Mouse (Mus musculus): Measurements from ENCODE around the gene Col17a1. TPM values are rescaled to one million over a fixed set of nuclear protein-coding genes. Genes with fewer than 3 reads are reported as not detected.

Col17a1 gene
- polyA plus RNA-seq, 1 experiment from 2014 or later, result 1.1 TPM

GRCm38 (mm10) chr19:47716144-47716543 is 24.2 kb upstream of the Col17a1 start:
- Histone ChIP-seq H3K4me2 (ENCODE audit: low read depth, low read length, severe bottlenecking) (no peak overlapping the region), H3K9me3 (ENCODE audit: control insufficient read depth, low read length) (no peaks in the 10 kb centered on the region; the same call in 1 of the 2 replicates), H3K36me3 (ENCODE audit: control insufficient read depth, insufficient read depth, low read length) (no peaks in the 10 kb centered on the region), H3K27ac (ENCODE audit: low read depth, low read length) (no peak overlapping the region), H3K4me3 (ENCODE audit: low read depth, low read length) (no peak overlapping the region), H3K4me1 (replicated peaks; ENCODE audit: control insufficient read depth, insufficient read depth, low read length) (no peaks in the 10 kb centered on the region), H3K9ac (ENCODE audit: low read length) (no peak overlapping the region), H3K27me3 (ENCODE audit: control insufficient read depth, insufficient read depth, low read length) (no peaks in the 10 kb centered on the region)
- DNase-seq (ENCODE audit: low spot score) (no peak), ATAC-seq (replicated peaks; ENCODE audit: low FRiP score) (no peak)
- WGBS, result 59% methylated on average over 2 of the region's 2 CpGs

DNA sequence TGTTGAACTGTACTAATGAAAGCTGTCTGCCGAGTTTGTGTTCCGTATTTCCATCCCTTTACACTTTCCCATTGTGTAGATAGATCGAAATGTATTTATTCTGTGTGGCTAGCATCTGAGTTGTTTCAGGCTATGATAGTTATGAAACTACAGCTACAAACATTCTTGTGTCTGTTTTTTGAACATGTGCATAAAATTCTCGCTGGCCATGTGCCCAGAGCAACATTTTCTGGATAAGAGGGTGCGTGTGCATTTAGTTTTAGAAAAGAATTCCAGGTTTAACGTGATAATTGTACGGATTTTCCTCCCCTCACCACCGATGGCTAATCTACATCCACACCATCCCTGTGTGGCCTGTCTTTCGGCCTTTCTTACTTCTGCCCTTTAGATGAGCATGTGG is 21.6 kb upstream of the Col17a1 start:
- DNase-seq (ENCODE audit: low spot score) (no peak), ATAC-seq (replicated peaks; ENCODE audit: low FRiP score) (no peak)
- Histone ChIP-seq H3K27me3 (ENCODE audit: control insufficient read depth, insufficient read depth, low read length) (no peaks in the 10 kb centered on the region), H3K4me3 (ENCODE audit: low read depth, low read length) (no peak overlapping the region), H3K4me1 (replicated peaks; ENCODE audit: control insufficient read depth, insufficient read depth, low read length) (no peaks in the 10 kb centered on the region), H3K27ac (ENCODE audit: low read depth, low read length) (no peak overlapping the region), H3K36me3 (ENCODE audit: control insufficient read depth, insufficient read depth, low read length) (no peaks in the 10 kb centered on the region), H3K9ac (ENCODE audit: low read length) (no peak overlapping the region), H3K4me2 (ENCODE audit: low read depth, low read length, severe bottlenecking) (no peak overlapping the region), H3K9me3 (ENCODE audit: control insufficient read depth, low read length) (no peaks in the 10 kb centered on the region; the same call in 1 of the 2 replicates)
- 90% methylated on average over 9 of the region's 9 CpGs for WGBS

DNA sequence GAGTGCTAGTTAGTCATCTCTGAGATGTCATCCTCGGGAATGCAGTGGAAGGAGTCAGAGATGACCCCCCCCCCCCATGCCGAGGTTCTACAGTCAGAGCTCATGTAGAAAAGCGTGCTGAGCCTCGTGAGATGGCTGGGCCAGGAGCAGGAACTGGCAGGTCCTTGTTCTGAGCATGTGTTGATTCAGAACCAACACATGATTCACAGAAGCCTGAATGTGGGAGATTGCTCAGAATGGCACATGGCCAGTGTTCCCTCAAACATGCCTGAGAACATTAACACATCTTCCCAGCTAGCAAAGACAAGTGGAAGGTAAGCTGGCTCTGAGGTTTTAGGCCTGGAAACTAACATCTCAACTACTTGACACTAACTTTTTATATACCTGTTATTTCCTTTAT is 18.5 kb upstream of the Col17a1 start:
- Histone ChIP-seq H3K4me2 (ENCODE audit: low read depth, low read length, severe bottlenecking) (no peak overlapping the region), H3K9me3 (ENCODE audit: control insufficient read depth, low read length) (no peaks in the 10 kb centered on the region), H3K27ac (ENCODE audit: low read depth, low read length) (no peak overlapping the region)

GRCm38 (mm10) chr19:47705772-47706309 is 13.9 kb upstream of the Col17a1 start:
- ATAC-seq (replicated peaks; ENCODE audit: low FRiP score) (no peak), DNase-seq (ENCODE audit: low spot score) (no peak)
- WGBS, result 90% methylated on average over 8 of the region's 8 CpGs
- H3K36me3 ChIP-seq (ENCODE audit: control insufficient read depth, insufficient read depth, low read length), result no peaks in the 10 kb centered on the region
- no peaks in the 10 kb centered on the region for H3K9me3 ChIP-seq (ENCODE audit: control insufficient read depth, low read length)
- H3K4me1 ChIP-seq (replicated peaks; ENCODE audit: control insufficient read depth, insufficient read depth, low read length), result no peaks in the 10 kb centered on the region
- H3K4me3 ChIP-seq (ENCODE audit: low read depth, low read length), result no peak overlapping the region
- H3K9ac ChIP-seq (ENCODE audit: low read length), result no peak overlapping the region
- no peak overlapping the region for H3K27ac ChIP-seq (ENCODE audit: low read depth, low read length)
- no peak overlapping the region for H3K4me2 ChIP-seq (ENCODE audit: low read depth, low read length, severe bottlenecking)
- no peaks in the 10 kb centered on the region for H3K27me3 ChIP-seq (ENCODE audit: control insufficient read depth, insufficient read depth, low read length)

More for the DNA sequence above, 18.5 kb upstream of the Col17a1 start:
- Histone ChIP-seq H3K4me1 (replicated peaks; ENCODE audit: control insufficient read depth, insufficient read depth, low read length) (no peaks in the 10 kb centered on the region), H3K9ac (ENCODE audit: low read length) (no peak overlapping the region), H3K4me3 (ENCODE audit: low read depth, low read length) (no peak overlapping the region), H3K36me3 (ENCODE audit: control insufficient read depth, insufficient read depth, low read length) (no peaks in the 10 kb centered on the region), H3K27me3 (ENCODE audit: control insufficient read depth, insufficient read depth, low read length) (no peaks in the 10 kb centered on the region)
- DNase-seq (ENCODE audit: low spot score), result no peak
- WGBS, result 81% methylated on average over 4 of the region's 4 CpGs
- ATAC-seq (replicated peaks; ENCODE audit: low FRiP score), result no peak

GRCm38 (mm10) chr19:47705080-47705771 is 13.3 kb upstream of the Col17a1 start:
- ATAC-seq (replicated peaks; ENCODE audit: low FRiP score) (no peak), DNase-seq (ENCODE audit: low spot score) (no peak)
- H3K36me3 ChIP-seq (ENCODE audit: control insufficient read depth, insufficient read depth, low read length), result no peaks in the 10 kb centered on the region
- H3K9me3 ChIP-seq (ENCODE audit: control insufficient read depth, low read length), result no peaks in the 10 kb centered on the region
- no peaks in the 10 kb centered on the region for H3K27me3 ChIP-seq (ENCODE audit: control insufficient read depth, insufficient read depth, low read length)
- H3K4me3 ChIP-seq (ENCODE audit: low read depth, low read length), result no peak overlapping the region
- H3K4me2 ChIP-seq (ENCODE audit: low read depth, low read length, severe bottlenecking), result no peak overlapping the region
- no peaks in the 10 kb centered on the region for H3K4me1 ChIP-seq (replicated peaks; ENCODE audit: control insufficient read depth, insufficient read depth, low read length)
- H3K27ac ChIP-seq (ENCODE audit: low read depth, low read length), result no peak overlapping the region
- H3K9ac ChIP-seq (ENCODE audit: low read length), result no peak overlapping the region
- 76% methylated on average over 13 of the region's 13 CpGs for WGBS

- DNase-seq (ENCODE audit: low spot score) (no peak), ATAC-seq (replicated peaks; ENCODE audit: low FRiP score) (no peak)
- Histone ChIP-seq H3K4me3 (ENCODE audit: low read depth, low read length) (no peak overlapping the region), H3K9me3 (ENCODE audit: control insufficient read depth, low read length) (no peaks in the 10 kb centered on the region), H3K36me3 (ENCODE audit: control insufficient read depth, insufficient read depth, low read length) (no peaks in the 10 kb centered on the region), H3K4me2 (ENCODE audit: low read depth, low read length, severe bottlenecking) (no peak overlapping the region), H3K4me1 (replicated peaks; ENCODE audit: control insufficient read depth, insufficient read depth, low read length) (no peaks in the 10 kb centered on the region), H3K27ac (ENCODE audit: low read depth, low read length) (no peak overlapping the region), H3K27me3 (ENCODE audit: control insufficient read depth, insufficient read depth, low read length) (no peaks in the 10 kb centered on the region), H3K9ac (ENCODE audit: low read length) (no peak overlapping the region)
- 84% methylated on average over 8 of the region's 8 CpGs for WGBS
Observed at GRCm38 (mm10) chr19:47700509-47700908, 8.6 kb upstream of the Col17a1 start.

- Histone ChIP-seq H3K36me3 (ENCODE audit: control insufficient read depth, insufficient read depth, low read length) (no peaks in the 10 kb centered on the region), H3K9me3 (ENCODE audit: control insufficient read depth, low read length) (no peaks in the 10 kb centered on the region), H3K27ac (ENCODE audit: low read depth, low read length) (no peak overlapping the region), H3K27me3 (ENCODE audit: control insufficient read depth, insufficient read depth, low read length) (no peaks in the 10 kb centered on the region), H3K4me3 (ENCODE audit: low read depth, low read length) (no peak overlapping the region), H3K4me2 (ENCODE audit: low read depth, low read length, severe bottlenecking) (no peak overlapping the region), H3K9ac (ENCODE audit: low read length) (no peak overlapping the region), H3K4me1 (replicated peaks; ENCODE audit: control insufficient read depth, insufficient read depth, low read length) (no peaks in the 10 kb centered on the region)
- ATAC-seq (replicated peaks; ENCODE audit: low FRiP score) (no peak), DNase-seq (ENCODE audit: low spot score) (no peak)
- 91% methylated on average over 9 of the region's 9 CpGs for WGBS
Observed at GRCm38 (mm10) chr19:47699743-47700142, 7.8 kb upstream of the Col17a1 start.

GRCm38 (mm10) chr19:47698266-47698665 is 6.4 kb upstream of the Col17a1 start:
- WGBS, result 81% methylated on average over 9 of the region's 9 CpGs
- Histone ChIP-seq H3K36me3 (ENCODE audit: control insufficient read depth, insufficient read depth, low read length) (no peaks in the 10 kb centered on the region), H3K27ac (ENCODE audit: low read depth, low read length) (no peak overlapping the region), H3K4me2 (ENCODE audit: low read depth, low read length, severe bottlenecking) (no peak overlapping the region), H3K4me1 (replicated peaks; ENCODE audit: control insufficient read depth, insufficient read depth, low read length) (no peaks in the 10 kb centered on the region; the same call in 1 of the 2 replicates), H3K9ac (ENCODE audit: low read length) (no peak overlapping the region), H3K4me3 (ENCODE audit: low read depth, low read length) (no peak overlapping the region), H3K27me3 (ENCODE audit: control insufficient read depth, insufficient read depth, low read length) (no peaks in the 10 kb centered on the region), H3K9me3 (ENCODE audit: control insufficient read depth, low read length) (no peaks in the 10 kb centered on the region)
- no peak for DNase-seq (ENCODE audit: low spot score)
- ATAC-seq (replicated peaks; ENCODE audit: low FRiP score), result no peak

GRCm38 (mm10) chr19:47697067-47697466 is 5.2 kb upstream of the Col17a1 start:
- peak; percentile 10 for DNase-seq (ENCODE audit: low spot score)
- Histone ChIP-seq H3K9me3 (ENCODE audit: control insufficient read depth, low read length) (no peaks in the 10 kb centered on the region), H3K9ac (ENCODE audit: low read length) (no peak overlapping the region), H3K27me3 (ENCODE audit: control insufficient read depth, insufficient read depth, low read length) (no peaks in the 10 kb centered on the region), H3K4me3 (ENCODE audit: low read depth, low read length) (no peak overlapping the region), H3K36me3 (ENCODE audit: control insufficient read depth, insufficient read depth, low read length) (no peaks in the 10 kb centered on the region), H3K27ac (ENCODE audit: low read depth, low read length) (no peak overlapping the region), H3K4me1 (replicated peaks; ENCODE audit: control insufficient read depth, insufficient read depth, low read length) (no peaks in the 10 kb centered on the region; the same call in 1 of the 2 replicates), H3K4me2 (ENCODE audit: low read depth, low read length, severe bottlenecking) (no peak overlapping the region)
- ATAC-seq (replicated peaks; ENCODE audit: low FRiP score), result no peak
- 87% methylated on average over 11 of the region's 11 CpGs for WGBS
